ENCODE assay signal across 8 mouse cellular contexts in the genomic region with DNA sequence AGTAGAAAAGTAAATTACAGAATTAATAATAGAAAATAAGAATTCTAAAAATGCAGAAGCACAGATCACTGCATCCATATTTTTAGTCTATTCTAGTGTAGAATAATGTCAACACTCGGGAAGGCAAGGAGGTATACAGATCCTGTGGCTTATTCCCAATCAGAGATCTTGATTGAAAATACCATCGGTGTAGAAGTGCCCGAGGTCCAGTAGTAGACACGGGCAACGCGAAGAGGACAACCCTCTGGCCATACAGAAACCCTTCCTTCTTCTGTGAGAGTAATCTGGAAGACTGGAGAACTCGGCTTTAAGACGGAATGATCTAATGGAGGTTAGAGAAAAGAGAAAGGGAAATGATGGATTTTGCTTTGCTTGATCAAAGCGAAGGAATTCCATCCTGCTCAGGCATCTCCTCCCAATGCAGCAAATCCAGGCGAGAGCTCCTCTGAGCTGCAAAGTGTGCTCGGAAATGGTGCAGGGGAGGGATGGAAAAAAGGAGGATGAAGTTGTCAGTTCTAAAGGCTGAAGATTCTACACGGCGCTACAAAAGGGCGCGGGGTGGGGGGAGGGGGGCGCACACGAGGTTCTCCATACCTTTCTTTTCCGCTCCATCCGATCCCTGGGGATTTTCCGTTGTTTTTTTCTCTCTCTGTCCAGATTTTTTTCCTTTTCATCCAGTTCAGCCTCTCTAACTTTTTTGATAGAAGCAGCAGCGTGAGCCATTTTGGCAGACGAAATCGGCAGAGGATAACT.
DNase-seq lines count a peak whose midpoint lies in the region; ATAC-seq lines count a peak whose summit lies in the region.

No protein-coding gene starts in this region.

- peaks cover 18% of the 10 kb centered on the region for H3K4me1 ChIP-seq in forebrain, embryonic 16.5 days (replicated peaks; ENCODE audit: control insufficient read depth, insufficient read depth, low read length)

- H3K4me3 ChIP-seq in forebrain, embryonic 16.5 days (replicated peaks; ENCODE audit: low read length): peak overlapping the region; percentile 63

- no peaks in the 10 kb centered on the region for H3K27me3 ChIP-seq in forebrain, embryonic 16.5 days (replicated peaks; ENCODE audit: control insufficient read depth, insufficient read depth, low read length)

- no peak overlapping the region for H3K27ac ChIP-seq in forebrain, embryonic 16.5 days (ENCODE audit: low read length)

- peak overlapping the region; percentile 69 for H3K9ac ChIP-seq in forebrain, embryonic 16.5 days (replicated peaks; ENCODE audit: low read depth, low read length)

- no peak for ATAC-seq in forebrain, embryonic 16.5 days

- peak overlapping the region; percentile 100 for H3K4me2 ChIP-seq in forebrain, embryonic 16.5 days (ENCODE audit: low read length)

- WGBS in forebrain, embryonic 16.5 days: 5% methylated on average over 23 of the region's 23 CpGs

- H3K36me3 ChIP-seq in forebrain, embryonic 16.5 days (ENCODE audit: control insufficient read depth, insufficient read depth): no peaks in the 10 kb centered on the region

- no peaks in the 10 kb centered on the region for H3K9me3 ChIP-seq in forebrain, embryonic 16.5 days (ENCODE audit: control insufficient read depth, low read length)

- DNase-seq in heart, adult 11 months: peak; percentile 29
- DNase-seq in heart, adult 8-10 months (ENCODE audit: low spot score): no peak
- DNase-seq in Muller cell, postnatal 12 days (ENCODE audit: inconsistent ontology term): peak; percentile 49
- DNase-seq in mesoderm, embryonic 11.5 days (ENCODE audit: low read depth, low spot score): peak; percentile 29
- no peak for DNase-seq in frontal cortex, postnatal 14 days (ENCODE audit: low spot score in 2 of 2)
- DNase-seq in urinary bladder, adult 2 months (ENCODE audit: low spot score): no peak
- DNase-seq in gastrocnemius, postnatal 25 days: no peak

Comparison
In these comparisons a context has a peak if more than half of its experiments do, and no peak if none do; other contexts are left out.
1. DNase-seq: peak in heart, adult 11 months (single experiment), Muller cell, postnatal 12 days (single experiment) and mesoderm, embryonic 11.5 days (single experiment); none in heart, adult 8-10 months (single experiment), frontal cortex, postnatal 14 days (0 of 2), urinary bladder, adult 2 months (single experiment) and gastrocnemius, postnatal 25 days (single experiment).